Mouse (Mus musculus) T-helper 1 cell (primary cell): Measurements from ENCODE around the gene Gsk3b.
"Not testable (repeated sequence)": the region's sequence is repeated elsewhere in the genome, so short reads cannot be mapped to it uniquely, and the experiment has no call there.

ENCODE experiments used
- in situ Hi-C: fragments of 300-600 bp; cut with MboI, MseI; formaldehyde crosslinking; loops from one replicate; pipeline ENCODE4 v1.15.1; 2025; ENCODE audit warnings: high pct_unique_total_duplicates

The Gsk3b gene

DNA sequence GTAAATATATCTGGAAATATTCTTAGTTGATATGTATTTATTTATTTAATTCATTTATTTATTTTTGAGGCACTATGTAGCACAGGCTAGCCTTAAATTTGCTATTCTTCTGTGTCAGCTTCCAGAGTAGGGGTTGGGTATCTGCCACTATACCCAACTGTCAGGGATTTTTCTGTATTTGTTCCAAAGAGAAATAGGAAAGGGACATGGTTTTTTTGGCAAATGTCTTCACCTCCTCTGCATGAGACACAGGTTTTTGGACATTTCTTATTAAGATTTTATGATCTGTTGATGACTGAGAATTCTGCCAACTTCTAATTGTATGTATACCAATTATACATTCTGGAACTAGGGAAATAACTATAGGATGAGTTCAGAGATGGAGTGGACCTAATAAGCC is 10.5 kb downstream of the Gsk3b start:
- in situ Hi-C loops, result loop anchor here (5.0 to 10.0 kb wide), 2 partner anchors 235 to 557 kb away; partner anchors contain the start of genes Gm36028 and Lrrc58

DNA sequence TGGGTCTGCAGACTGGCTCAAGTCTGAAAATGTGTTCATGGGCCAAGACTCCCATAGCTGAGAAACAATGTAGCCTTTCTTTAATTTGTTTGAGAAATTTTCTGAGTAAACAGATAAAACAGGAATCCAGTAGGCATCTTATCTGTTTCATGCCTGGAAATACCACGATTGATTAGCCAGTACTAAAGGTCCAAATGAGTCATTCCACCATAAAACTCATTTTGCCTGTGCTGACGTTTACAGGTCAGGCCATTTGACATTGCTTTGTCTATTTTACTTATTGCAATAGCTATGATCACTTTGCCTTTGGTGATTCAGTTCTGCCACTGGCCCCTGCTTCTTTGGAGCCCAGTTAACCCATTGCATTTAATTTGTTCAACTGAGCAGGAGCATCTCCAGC is 11.8 kb downstream of the Gsk3b start:
- in situ Hi-C loops, result no loop called here

DNA sequence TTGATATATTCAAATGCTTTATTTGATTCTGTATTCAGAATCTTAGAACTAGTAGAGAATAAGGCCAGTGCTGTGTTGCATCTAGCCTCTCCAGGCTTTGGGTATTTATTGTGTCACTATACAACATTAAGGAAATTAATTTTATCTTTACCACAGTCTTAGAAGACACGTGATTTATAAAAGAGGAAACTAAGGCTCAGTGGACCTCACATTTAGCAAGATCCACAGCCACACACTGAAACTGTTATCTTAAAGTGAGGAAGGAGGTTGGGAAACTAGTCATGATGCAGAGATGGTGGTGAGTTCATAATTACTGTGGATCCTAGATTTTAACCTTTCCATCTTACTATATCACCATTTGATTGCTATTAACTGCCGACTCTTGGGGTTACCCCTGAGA is 16.7 kb downstream of the Gsk3b start:
- in situ Hi-C loops, result no loop called here

DNA sequence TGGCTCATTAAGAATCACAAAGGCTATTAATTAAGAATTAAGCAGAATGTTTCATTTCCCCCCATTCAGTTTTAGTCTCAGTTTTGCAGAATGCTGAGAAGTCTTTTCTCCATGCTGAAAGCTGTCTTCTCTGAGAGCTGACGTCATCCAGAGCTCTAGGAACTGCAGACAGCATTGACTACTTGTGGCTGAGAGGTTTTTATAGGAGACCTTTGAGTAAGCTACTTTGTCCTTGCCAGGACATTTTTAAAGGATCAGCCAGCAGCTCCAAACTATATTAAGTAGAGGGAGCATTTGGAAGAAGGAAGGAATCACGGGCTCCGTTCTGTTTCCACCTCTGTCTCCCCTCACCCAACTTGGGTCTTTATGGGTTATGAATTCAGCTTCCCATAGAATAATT is 17.7 kb downstream of the Gsk3b start:
- in situ Hi-C loops, result no loop called here

DNA sequence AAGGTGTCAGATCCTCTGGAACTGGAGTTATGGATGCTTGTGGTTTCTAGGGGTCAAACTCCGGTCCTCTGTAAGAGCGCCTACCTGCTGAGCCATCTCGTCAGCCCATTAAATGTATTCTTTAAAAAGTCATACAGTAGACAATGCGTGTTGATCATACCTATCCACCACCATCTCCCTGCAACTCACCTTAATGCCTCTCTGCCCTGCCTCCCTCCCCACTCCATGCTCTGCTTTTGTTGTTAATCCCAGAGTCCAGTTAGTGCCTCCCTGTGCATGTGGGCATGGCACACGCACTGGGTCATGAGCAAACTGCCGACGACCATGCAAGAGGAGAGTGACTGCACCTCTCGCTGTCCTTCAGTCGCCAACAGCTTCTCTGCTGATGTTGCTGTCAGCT is 21.2 kb downstream of the Gsk3b start:
- in situ Hi-C loops, result no loop called here

DNA sequence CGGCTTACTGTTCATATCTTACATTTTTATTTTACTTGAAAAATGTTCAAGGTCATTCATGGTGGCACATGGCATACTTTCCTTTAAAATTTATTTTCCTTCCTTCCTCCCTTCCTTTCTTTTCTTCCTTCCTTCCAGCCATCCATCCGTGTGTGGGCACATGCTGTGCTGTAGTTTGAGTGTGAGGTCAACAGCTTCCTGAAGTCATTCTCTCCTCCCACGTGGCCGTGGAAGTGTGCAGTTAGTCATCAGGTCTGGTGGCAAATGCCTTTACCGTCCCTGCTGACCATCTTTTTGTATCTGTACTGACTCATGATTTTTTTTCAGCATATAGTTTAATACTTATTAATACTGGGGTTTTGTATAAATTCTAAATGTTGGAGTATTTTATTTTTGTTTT is 21.8 kb downstream of the Gsk3b start:
- in situ Hi-C loops, result no loop called here

DNA sequence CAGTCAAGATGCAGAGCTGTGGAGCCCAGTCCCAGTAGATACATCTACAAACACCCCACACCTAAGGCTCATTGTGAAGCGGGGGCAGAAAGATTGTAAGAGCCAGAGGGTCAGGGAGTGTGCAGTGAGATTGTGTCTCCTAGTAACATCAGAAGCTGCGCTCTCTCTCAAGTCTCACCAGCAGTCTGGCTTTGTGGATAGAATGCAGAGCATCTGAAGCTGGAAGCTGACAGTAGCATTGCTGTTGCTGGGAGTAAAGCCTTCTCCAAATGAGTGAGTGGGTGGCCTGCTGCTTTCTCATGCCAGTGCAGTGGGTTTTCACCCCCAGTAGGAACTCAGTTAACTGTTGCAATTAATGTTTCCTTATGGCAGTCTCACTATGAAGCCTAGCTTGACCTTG is 25.3 kb downstream of the Gsk3b start:
- in situ Hi-C loops, result no loop called here

DNA sequence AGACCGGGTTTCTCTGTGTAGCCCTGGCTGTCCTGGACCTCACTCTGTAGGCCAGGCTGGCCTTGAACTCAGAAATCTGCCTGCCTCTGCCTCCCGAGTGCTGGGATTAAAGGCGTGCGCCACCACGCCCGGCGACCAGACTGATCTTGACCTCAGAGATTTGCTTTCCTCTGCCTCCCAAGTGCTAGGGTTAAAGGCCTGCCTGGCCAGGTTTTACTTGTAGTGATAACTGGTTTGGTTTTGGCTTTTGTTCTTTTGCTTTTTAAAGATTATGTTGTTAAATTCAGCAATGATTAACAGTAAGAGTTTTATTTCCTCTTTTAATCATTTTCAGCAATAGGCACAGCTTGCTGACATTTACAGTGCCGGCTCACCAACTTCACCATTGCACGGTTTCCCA is 29.1 kb downstream of the Gsk3b start:
- in situ Hi-C loops, result not testable (repeated sequence)

DNA sequence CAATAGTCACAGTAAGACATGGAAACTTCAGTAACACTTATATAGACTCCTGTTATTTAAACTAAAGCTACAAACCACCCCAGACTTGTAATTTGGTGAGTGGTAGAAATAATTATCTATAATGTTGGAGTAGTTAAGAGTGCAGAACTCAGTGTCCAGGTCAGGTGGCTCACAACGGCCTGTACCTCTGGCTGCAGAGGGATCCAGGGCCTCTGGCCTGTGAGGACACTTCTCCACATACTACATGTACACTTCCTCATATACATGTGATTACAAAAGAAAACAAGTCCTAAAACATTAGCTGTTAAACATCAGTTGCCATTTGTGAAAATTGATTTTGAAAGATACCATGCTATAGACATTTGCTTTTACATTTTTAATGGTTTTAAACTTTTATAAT is 29.9 kb downstream of the Gsk3b start:
- in situ Hi-C loops, result no loop called here

DNA sequence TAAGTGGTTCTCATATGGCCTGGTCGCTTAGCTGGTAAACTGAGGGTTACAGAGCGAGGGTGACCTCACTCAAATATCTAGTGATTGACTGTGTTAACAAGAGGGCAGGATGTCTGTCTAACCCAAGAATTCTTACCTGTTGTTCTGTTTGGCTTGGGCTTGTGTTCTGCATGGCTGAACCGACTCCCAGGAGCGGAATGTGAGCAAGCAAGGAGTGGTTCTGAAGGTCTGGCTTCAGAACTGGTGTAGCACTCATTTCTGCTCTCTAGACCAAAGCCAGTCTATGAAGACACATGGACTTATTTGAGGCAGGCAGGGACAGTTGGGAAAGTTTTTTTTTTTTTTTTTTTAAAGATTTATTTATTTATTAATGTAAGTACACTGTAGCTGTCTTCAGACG is 30.5 kb downstream of the Gsk3b start:
- in situ Hi-C loops, result no loop called here

DNA sequence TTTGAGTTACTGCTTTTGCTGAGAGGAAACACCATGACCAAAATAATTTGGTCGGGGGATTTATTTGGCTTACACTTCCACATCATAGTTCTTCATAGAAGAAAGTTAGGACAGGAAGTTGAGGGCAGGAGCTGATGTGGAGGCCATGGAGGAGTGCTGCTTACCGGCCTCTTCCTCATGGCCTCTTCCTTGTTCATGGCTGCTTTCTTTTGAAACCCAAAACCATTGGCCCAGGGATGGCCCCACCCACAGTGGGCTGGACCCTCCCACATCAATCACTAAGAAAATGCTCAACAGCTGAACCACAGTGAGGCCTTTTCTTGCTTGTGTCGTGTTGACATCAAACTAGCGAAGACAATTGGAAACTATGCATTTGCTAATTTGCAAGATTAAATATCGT is 40.4 kb downstream of the Gsk3b start:
- in situ Hi-C loops, result no loop called here

DNA sequence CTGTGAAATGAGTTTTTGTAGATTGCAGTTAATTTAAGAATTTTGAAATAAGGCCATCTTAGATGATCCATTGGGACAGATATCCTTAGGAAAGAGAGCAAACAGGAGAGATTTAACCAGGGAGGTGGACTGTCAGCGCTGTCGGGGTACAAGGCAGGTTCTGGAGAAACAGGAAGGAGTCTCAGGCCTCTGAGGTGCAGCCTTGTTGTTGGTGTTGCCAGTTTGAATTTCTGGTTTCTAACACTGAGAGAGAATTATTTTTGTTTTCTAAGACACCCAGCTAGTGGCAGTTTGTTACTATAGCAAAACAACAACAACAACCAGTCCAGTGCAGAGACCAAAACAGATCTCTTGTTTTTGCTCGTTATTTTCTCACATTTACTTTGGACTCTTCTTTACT is 42.2 kb downstream of the Gsk3b start:
- in situ Hi-C loops, result no loop called here

DNA sequence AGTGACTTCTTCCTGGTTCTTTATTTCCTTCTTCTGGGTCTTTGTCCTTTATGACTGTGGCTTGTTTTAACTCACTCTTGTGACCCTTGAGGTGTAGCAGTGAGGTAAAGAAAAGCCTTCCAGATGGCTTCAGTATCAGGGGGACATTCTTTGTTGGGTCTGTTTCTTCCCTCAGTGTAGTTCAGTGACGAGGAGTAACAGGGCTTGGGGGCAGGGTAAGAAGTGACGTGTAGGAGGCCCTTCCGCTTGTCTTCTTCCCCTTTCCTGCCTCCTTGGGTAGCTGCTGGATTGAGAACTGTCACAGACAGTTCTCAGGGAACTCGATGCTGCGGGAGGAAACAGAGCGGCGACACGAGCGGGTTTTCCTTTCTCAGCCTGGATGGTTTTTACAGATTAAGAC is 43.0 kb downstream of the Gsk3b start:
- in situ Hi-C loops, result no loop called here

DNA sequence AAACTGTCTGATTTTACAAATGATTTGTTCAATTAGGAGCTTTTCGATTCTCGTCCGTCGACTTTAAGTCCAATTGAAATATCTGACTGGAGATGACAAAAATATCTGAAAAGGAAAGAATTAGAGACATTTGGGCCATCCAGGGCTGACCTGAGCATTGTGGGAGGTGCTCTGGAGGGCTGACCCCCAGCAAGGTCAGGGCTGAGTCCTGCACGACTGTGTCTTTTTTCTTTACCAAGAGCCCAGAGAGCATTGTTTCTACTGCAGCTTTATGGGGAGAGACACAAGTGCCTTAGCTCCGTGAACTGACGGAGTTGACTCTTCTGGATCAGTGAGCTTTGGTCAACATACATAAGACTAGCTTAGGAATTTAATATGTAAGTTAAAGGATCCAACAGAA is 43.4 kb downstream of the Gsk3b start:
- in situ Hi-C loops, result no loop called here

DNA sequence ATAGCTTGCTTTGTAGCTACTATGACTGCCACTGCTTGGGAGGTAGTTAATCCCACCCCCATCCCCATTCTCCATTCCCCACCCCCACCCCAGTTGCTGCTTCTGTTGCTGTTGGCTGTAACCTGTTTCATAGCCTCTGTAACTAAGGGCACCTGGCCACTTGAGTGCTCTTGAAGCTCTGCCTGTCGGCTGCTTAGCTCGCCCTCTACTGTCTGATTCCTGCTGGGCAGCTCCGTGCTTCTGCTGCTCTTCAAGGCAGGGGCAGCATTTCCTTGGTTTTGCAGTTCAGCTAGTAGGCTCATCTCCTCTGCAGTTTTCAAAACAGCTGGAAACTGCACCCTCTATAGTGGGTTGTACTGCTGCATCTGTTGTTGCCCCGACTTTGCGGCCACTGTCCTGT is 48.5 kb downstream of the Gsk3b start:
- in situ Hi-C loops, result no loop called here

DNA sequence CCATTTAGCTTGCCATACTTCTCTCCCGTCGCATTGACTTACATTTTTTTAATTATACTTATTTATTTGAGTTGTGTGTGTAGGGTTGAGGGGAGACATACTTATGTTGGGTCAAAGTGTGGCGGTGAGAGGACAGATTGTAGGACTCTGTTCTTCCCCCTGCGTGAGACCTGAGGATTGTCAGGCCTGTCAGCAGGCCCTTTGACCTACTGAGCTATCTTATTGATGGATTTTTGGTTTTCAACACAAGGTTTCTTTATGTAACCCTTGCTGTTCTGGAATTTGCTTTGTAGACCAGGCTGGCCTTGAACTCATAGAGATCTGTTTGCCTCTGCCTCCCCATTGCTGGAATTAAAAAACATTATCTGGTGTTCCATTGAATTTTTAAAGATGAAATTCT is 56.1 kb downstream of the Gsk3b start:
- in situ Hi-C loops, result no loop called here

DNA sequence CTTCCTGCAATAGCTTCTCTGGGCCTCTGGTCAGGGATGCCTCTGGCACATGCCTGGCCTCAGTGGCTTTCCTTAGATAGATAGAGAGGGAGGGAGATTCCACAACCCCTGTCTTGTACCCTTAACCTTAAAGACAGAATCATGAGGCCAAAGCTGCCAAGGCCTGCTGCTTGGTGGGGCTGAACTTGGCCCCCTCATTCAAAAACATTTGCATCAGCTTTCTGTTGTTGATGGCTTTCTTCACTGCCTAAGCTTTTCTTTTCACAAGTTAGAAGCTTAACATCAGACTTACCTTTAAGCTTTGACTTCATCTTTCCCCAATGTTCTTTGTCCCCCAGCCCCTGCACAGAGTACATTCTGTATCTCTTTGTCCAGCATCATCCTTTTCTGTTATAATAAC is 61.8 kb downstream of the Gsk3b start:
- in situ Hi-C loops, result no loop called here

DNA sequence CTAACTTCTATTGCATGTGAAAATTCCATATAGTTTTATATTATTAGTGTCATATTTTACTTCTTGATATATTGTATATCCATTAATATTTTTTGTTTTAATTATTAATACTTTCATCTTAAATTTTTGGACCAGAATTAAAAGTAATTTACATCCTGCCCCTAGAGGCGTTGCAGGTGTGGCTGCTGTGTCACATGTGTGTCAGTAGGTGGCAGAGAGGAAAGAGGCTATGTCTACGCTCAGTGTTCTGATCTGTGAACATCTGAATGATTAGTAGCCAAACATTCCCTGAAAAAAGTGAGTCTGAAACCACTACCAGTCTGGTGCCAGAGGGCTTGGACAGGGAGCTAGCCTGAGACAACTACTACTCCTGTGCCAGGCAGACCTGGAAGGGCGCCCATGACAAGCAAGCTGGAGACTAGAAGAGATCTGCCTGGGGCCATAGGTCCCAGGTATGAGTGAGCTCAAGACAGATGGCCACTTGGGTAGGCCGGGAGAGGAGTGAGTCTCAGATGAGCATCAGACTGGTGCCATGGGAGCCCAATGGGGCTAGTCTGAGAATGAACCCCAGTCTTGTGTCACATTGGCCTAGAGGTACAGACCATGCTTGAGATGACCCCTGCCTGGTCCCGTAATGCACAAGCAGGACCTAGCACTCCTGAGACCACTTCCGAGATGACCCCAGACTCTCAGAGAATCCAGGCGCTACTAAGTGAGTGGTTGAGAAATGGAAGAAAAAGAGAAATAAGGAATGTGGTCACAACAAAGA is 69.2 kb downstream of the Gsk3b start:
- in situ Hi-C loops, result no loop called here

DNA sequence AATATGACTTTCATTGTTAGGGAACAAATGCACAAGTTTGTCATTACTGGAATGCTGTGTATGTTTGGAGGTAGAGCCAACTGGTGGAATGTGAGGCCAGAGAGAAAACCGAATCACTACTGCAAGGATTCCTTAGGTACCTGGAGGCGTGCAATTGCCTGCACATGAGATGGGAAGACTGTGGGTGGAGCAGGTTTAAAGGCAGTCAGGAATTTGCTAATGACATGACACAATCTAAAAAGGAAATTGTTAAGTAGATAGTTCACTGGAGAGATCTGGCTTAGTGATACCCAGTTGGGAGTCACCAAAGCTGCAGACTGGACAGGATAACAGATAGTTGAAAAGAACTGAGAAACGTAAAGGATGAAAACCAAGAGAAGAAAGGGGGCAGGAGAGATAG is 73.2 kb downstream of the Gsk3b start:
- in situ Hi-C loops, result no loop called here

DNA sequence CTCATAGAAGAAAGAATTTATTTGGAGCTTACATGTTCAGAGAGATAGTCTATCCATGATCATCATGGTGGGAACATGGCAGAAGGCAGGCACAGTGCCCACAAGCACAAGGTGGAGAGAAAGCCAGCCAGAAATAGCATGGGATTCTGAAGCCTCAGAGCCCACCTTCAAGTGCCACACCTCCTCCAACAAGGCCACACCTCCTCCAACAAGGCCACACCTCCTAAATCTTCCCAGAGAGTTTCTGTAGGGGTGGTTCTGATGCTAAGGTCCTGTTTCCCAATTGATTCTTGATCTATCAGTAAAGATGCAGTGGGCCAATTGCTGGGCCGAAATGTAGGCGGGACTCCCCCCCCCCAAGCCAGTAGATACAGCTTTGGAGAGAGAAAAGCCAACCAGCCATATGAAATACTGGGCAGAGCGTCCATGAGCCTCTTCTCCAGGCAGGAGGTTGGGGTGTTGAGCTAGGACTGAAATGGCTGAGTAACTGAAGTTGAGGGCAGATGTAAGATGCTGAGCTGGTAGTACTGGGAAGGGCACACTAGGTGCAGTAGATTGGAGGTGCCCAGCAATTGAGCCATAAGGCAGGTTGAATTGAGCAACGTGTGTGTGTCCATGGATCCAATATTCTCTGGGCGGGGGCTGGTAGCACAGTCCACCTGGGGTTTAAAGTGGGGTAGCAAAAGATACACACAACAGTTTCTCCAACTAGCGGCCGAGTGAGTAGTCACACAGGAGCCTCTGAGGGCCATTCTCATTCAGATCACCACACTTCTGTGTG is 76.2 kb downstream of the Gsk3b start:
- in situ Hi-C loops, result no loop called here

DNA sequence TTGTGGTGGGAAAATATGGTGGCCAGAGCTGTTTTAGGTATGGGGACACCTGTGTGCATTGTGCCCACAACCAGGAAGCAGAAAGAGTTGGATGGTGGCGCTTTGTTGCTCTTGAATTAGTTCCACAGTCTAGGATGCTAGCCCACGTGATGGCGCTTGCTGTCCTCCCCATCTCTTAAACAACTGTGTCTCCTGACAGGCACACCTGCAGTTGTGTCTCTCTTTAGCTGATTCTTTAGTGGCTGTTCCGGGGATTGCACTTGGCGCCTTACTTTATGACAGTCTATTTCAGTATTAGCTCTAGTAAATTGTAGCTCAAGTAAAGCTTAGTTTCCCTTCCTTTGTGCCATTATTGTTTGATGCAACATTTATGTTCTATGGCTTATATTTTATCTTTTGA is 80.2 kb downstream of the Gsk3b start:
- in situ Hi-C loops, result no loop called here

DNA sequence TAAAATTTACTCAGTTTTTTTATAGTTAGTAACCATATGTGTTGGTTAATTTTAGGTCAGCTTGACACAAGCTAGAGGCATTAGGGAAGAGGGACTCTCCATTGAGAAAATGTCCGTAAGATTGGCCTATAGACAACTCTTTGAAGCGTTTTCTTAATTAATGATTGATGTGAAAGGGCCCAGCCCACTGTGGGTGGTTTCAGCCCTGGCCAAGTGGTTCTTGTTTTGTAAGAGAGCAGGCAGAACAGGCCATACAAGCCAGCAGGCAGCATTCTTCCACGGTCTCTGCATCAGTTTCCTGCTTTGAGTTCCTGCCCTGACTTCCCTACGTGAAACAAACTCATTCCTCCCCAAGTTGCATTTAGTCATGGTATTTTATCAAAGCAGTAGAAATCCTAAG is 90.3 kb downstream of the Gsk3b start:
- in situ Hi-C loops, result no loop called here

DNA sequence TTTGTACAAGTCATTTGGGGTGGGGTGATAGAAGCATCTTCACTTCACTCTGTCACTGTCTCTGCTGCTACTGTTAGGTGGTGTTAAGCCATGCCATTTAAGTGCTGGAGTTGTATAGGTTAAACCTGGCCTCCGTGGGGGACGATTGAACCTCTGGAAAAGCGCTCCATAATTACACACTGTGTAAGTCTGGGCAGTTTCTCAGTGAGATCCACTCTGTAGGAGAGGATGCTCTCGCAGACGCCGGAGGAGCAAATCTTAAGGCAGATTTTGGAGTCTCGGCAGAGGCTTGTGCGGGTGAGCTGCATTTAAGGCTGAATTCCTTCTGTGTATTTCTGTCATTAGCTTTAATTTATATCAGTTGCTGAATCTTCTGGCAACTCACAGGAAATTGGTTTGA is 92.6 kb downstream of the Gsk3b start:
- in situ Hi-C loops, result no loop called here
